12 mouse cellular contexts compared by ENCODE assay signal in genomic region chr11:96017941-96018351, GRCm38 (mm10). TPM values are rescaled to one million over a fixed set of nuclear protein-coding genes. Genes with fewer than 3 reads are reported as not detected.
A peak's percentile ranks its signal among the peaks of the same experiment; 100 is the strongest.
DNase-seq lines count a peak whose midpoint lies in the region; ATAC-seq and TF ChIP-seq lines count a peak whose summit lies in the region.
"Had no signal": no experiment of that assay in that cellular context is flagged by ENCODE, and none has a peak within 500 bp of the region (broad histone marks: within the 10 kb centered on the region; RNA-seq: fewer than 3 reads in every experiment).

No protein-coding gene starts in this region.

- H3K27me3 ChIP-seq in heart, embryonic 15.5 days, result no peaks in the 10 kb centered on the region
- H3K27me3 ChIP-seq in E14TG2a.4 (ENCODE audit: insufficient read depth, low read length), result no peaks in the 10 kb centered on the region
- no peaks in the 10 kb centered on the region for H3K27me3 ChIP-seq in intestine, embryonic 15.5 days (replicated peaks)
- H3K27me3 ChIP-seq: midbrain, embryonic 12.5 days had no signal

- H3K9ac ChIP-seq in heart, embryonic 15.5 days, result no peak overlapping the region
- no peak overlapping the region for H3K9ac ChIP-seq in intestine, embryonic 15.5 days
- H3K9ac ChIP-seq: midbrain, embryonic 12.5 days had no signal

- 14% methylated on average over 9 of the region's 9 CpGs for WGBS in heart, embryonic 15.5 days
- WGBS in intestine, embryonic 15.5 days, result 12% methylated on average over 9 of the region's 9 CpGs

- no peak for DNase-seq in heart, postnatal 14 days
- DNase-seq in adrenal gland, adult 18-20 months (ENCODE audit: low spot score in 2 of 2), result peak; percentile 38 to 54
- no peak for DNase-seq in ovary, adult 18-20 months (ENCODE audit: low spot score)
- no peak for DNase-seq in thymus, postnatal 4 days
- DNase-seq: cerebellum, adult 11-12 months; kidney, postnatal 4 days had no signal

- no peaks in the 10 kb centered on the region for H3K9me3 ChIP-seq in heart, embryonic 15.5 days (replicated peaks)
- no peaks in the 10 kb centered on the region for H3K9me3 ChIP-seq in E14TG2a.4 (ENCODE audit: low read length)
- H3K9me3 ChIP-seq in intestine, embryonic 15.5 days, result no peaks in the 10 kb centered on the region
- H3K9me3 ChIP-seq: midbrain, embryonic 12.5 days had no signal

- no peaks in the 10 kb centered on the region for H3K36me3 ChIP-seq in heart, embryonic 15.5 days
- H3K36me3 ChIP-seq in E14TG2a.4 (ENCODE audit: insufficient read depth, low read length), result no peaks in the 10 kb centered on the region
- no peaks in the 10 kb centered on the region for H3K36me3 ChIP-seq in intestine, embryonic 15.5 days
- H3K36me3 ChIP-seq: midbrain, embryonic 12.5 days had no signal

- intact Hi-C loops in heart, postnatal 14 days (cut with DNase I), result no loop called here

- ATAC-seq in heart, embryonic 15.5 days (replicated peaks; ENCODE audit: insufficient number of reproducible peaks, insufficient read depth, low FRiP score, low read depth), result peak; percentile 69; the same call in 1 of the 2 replicates
- peak; percentile 88 for ATAC-seq in intestine, embryonic 15.5 days

- no peak for TF ChIP-seq CTCF in E14TG2a.4 (conservative IDR thresholded peaks at IDR 0.05; ENCODE audit: low read length)

- H3K27ac ChIP-seq in heart, embryonic 15.5 days, result no peak overlapping the region
- H3K27ac ChIP-seq in intestine, embryonic 15.5 days, result peak overlapping the region; percentile 52
- H3K27ac ChIP-seq: midbrain, embryonic 12.5 days had no signal

- H3K4me2 ChIP-seq in heart, embryonic 15.5 days, result no peak overlapping the region
- no peak overlapping the region for H3K4me2 ChIP-seq in intestine, embryonic 15.5 days (replicated peaks)
- H3K4me2 ChIP-seq: midbrain, embryonic 12.5 days had no signal

- H3K4me3 ChIP-seq in heart, embryonic 15.5 days, result no peak overlapping the region
- H3K4me3 ChIP-seq in E14TG2a.4 (replicated peaks; ENCODE audit: low read length), result peak overlapping the region; percentile 51
- no peak overlapping the region for H3K4me3 ChIP-seq in intestine, embryonic 15.5 days (replicated peaks)
- H3K4me3 ChIP-seq: midbrain, embryonic 12.5 days had no signal

- peaks cover 6% of the 10 kb centered on the region for H3K4me1 ChIP-seq in heart, embryonic 15.5 days (replicated peaks)
- peaks cover 73% of the 10 kb centered on the region for H3K4me1 ChIP-seq in E14TG2a.4 (replicated peaks; ENCODE audit: low read depth, low read length)
- peaks cover 3% of the 10 kb centered on the region; the same call in 1 of the 2 replicates for H3K4me1 ChIP-seq in intestine, embryonic 15.5 days (replicated peaks)

RNA-seq across cellular contexts. Expression of gene Gip, which starts 6.4 kb away (rescaled TPM):
- not detected in 2 replicates for polyA plus RNA-seq in heart, embryonic 15.5 days (2015; fragmentation: Nextera tagmentation; extraction: Ambion mirVana)
- total RNA-seq in heart, postnatal 14 days (2021), result not detected
- not detected for total RNA-seq in adrenal gland, adult 18-20 months (2021)
- 4.9 and 5.8 TPM in 2 replicates for polyA plus RNA-seq in intestine, embryonic 15.5 days (2015; fragmentation: Nextera tagmentation; extraction: Ambion mirVana)
- total RNA-seq: hematopoietic stem cell, adult 5-6 weeks; liver, adult 2 months had no signal
- polyA plus RNA-seq: liver, adult 2 months; midbrain, embryonic 12.5 days had no signal

RNA-seq across cellular contexts. Expression of gene Igf2bp1, which starts 12.2 kb away (rescaled TPM):
- 20.6 and 25.7 TPM in 2 replicates for polyA plus RNA-seq in heart, embryonic 15.5 days (2015; fragmentation: Nextera tagmentation; extraction: Ambion mirVana)
- total RNA-seq in heart, postnatal 14 days (2021), result under 1 TPM; 0.46 to 0.76 TPM
- under 1 TPM; 0.22 to 0.53 TPM for total RNA-seq in adrenal gland, adult 18-20 months (2021)
- 42.8 TPM in 2 replicates for polyA plus RNA-seq in intestine, embryonic 15.5 days (2015; fragmentation: Nextera tagmentation; extraction: Ambion mirVana)
- total RNA-seq: hematopoietic stem cell, adult 5-6 weeks; liver, adult 2 months had no signal
- polyA plus RNA-seq: liver, adult 2 months had no signal

RNA-seq across cellular contexts. Expression of gene Snf8, which starts 16.7 kb away (rescaled TPM):
- polyA plus RNA-seq in heart, embryonic 15.5 days (2015; fragmentation: Nextera tagmentation; extraction: Ambion mirVana), result 65.5 and 74.2 TPM in 2 replicates
- total RNA-seq in heart, postnatal 14 days (2021), result 10 to 100 TPM; 45.8 to 51.2 TPM
- total RNA-seq in adrenal gland, adult 18-20 months (2021), result 10 to 100 TPM; 81.1 to 87.0 TPM
- 96.3 and 105 TPM in 2 replicates for polyA plus RNA-seq in intestine, embryonic 15.5 days (2015; fragmentation: Nextera tagmentation; extraction: Ambion mirVana)

RNA-seq across cellular contexts. Expression of gene Ube2z, which starts 47.2 kb away (rescaled TPM):
- 25.6 and 35.2 TPM in 2 replicates for polyA plus RNA-seq in heart, embryonic 15.5 days (2015; fragmentation: Nextera tagmentation; extraction: Ambion mirVana)
- total RNA-seq in heart, postnatal 14 days (2021), result 10 to 100 TPM; 31.9 to 36.8 TPM
- 10 to 100 TPM; 49.3 to 57.7 TPM for total RNA-seq in adrenal gland, adult 18-20 months (2021)
- 35.3 and 37.1 TPM in 2 replicates for polyA plus RNA-seq in intestine, embryonic 15.5 days (2015; fragmentation: Nextera tagmentation; extraction: Ambion mirVana)

RNA-seq across cellular contexts. Expression of gene Atp5g1, which starts 57.5 kb away (rescaled TPM):
- 1,708 and 1,946 TPM in 2 replicates for polyA plus RNA-seq in heart, embryonic 15.5 days (2015; fragmentation: Nextera tagmentation; extraction: Ambion mirVana)
- total RNA-seq in heart, postnatal 14 days (2021), result 1,000 to 10,000 TPM; 3,151 to 3,310 TPM
- total RNA-seq in adrenal gland, adult 18-20 months (2021), result 100 to 1,000 TPM; 228 to 281 TPM
- polyA plus RNA-seq in intestine, embryonic 15.5 days (2015; fragmentation: Nextera tagmentation; extraction: Ambion mirVana), result 930 and 1,145 TPM in 2 replicates

Comparison
In these comparisons a context has a peak if more than half of its experiments do, and no peak if none do; other contexts are left out.
1. DNase-seq: peak in adrenal gland, adult 18-20 months (2 of 2); none in heart, postnatal 14 days (0 of 2), ovary, adult 18-20 months (single experiment) and thymus, postnatal 4 days (single experiment).